Mouse (Mus musculus): ENCODE data around the gene 4933424G06Rik. TPM values are rescaled to one million over a fixed set of nuclear protein-coding genes. Genes with fewer than 3 reads are reported as not detected.

Gene 4933424G06Rik
- polyA plus RNA-seq, 1 experiment, result not detected

GRCm38 (mm10) chr1:36737300-36737699 lies 27.4 kb downstream of the 4933424G06Rik start:
- 12% methylated on average over 4 of the region's 4 CpGs for WGBS
- no peak overlapping the region for H3K27ac ChIP-seq (ENCODE audit: insufficient read depth, low read depth, low read length)
- no peaks in the 10 kb centered on the region for H3K4me1 ChIP-seq (ENCODE audit: control insufficient read depth, insufficient read depth, low read length)
- H3K4me3 ChIP-seq (ENCODE audit: insufficient read depth, low read depth, low read length), result no peak overlapping the region
- TF ChIP-seq CTCF (IDR thresholded peaks at IDR 0.05; ENCODE audit: insufficient read depth, low read depth, low read length), result no peak
- no peak for TF ChIP-seq POLR2A (IDR thresholded peaks at IDR 0.05; ENCODE audit: insufficient read depth, low read depth, low read length)

GRCm38 (mm10) chr1:36739231-36739630 lies 29.3 kb downstream of the 4933424G06Rik start:
- Histone ChIP-seq H3K4me1 (ENCODE audit: control insufficient read depth, insufficient read depth, low read length) (peaks cover 4% of the 10 kb centered on the region), H3K4me3 (ENCODE audit: insufficient read depth, low read depth, low read length) (no peak overlapping the region), H3K27ac (ENCODE audit: insufficient read depth, low read depth, low read length) (no peak overlapping the region)
- WGBS, result 60% methylated on average over 5 of the region's 5 CpGs
- TF ChIP-seq CTCF (IDR thresholded peaks at IDR 0.05; ENCODE audit: insufficient read depth, low read depth, low read length), result no peak
- TF ChIP-seq POLR2A (IDR thresholded peaks at IDR 0.05; ENCODE audit: insufficient read depth, low read depth, low read length), result no peak

GRCm38 (mm10) chr1:36743046-36743445 lies 33.1 kb downstream of the 4933424G06Rik start:
- WGBS, result 86% methylated on average over 9 of the region's 9 CpGs
- Histone ChIP-seq H3K27ac (ENCODE audit: insufficient read depth, low read depth, low read length) (no peak overlapping the region), H3K4me3 (ENCODE audit: insufficient read depth, low read depth, low read length) (no peak overlapping the region), H3K4me1 (ENCODE audit: control insufficient read depth, insufficient read depth, low read length) (peaks cover 7% of the 10 kb centered on the region)
- TF ChIP-seq POLR2A (IDR thresholded peaks at IDR 0.05; ENCODE audit: insufficient read depth, low read depth, low read length) (no peak), CTCF (IDR thresholded peaks at IDR 0.05; ENCODE audit: insufficient read depth, low read depth, low read length) (no peak)

DNA sequence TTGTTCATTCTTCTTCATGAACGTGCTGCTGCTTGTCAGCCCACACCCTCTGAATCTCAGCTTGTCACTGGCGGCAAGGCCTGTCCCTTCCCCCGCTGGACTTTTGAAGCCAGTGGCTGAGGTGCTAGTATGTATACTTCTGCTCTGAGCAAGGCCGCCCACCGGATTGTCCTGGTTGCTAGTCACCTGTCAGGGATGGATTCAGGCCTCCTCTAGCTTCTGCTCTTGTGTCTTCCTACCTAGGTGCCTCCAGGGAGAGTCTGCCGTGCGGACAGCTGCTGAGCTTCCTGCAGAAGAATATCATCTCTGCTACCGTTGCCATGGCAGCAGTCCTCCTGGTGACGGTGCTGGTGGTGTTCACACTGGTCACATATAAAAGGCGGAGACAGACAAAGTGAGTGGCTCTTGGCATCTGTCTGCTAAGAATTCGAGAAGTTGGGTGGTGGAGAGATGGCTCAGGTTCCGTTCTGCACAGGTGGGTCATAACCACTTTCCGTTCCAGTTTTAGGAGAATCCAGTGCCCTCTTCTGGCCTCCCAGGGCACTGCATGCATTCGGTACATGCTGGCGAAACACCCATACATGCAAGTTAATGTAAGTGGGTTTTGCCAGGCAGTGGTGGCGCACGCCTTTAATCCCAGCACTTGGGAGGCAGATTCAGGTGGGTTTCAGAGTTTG lies 34.5 kb downstream of the 4933424G06Rik start:
- peaks cover 7% of the 10 kb centered on the region for H3K4me1 ChIP-seq (ENCODE audit: control insufficient read depth, insufficient read depth, low read length)
- TF ChIP-seq POLR2A (IDR thresholded peaks at IDR 0.05; ENCODE audit: insufficient read depth, low read depth, low read length) (no peak), CTCF (IDR thresholded peaks at IDR 0.05; ENCODE audit: insufficient read depth, low read depth, low read length) (peak; percentile 78)
- 19% methylated on average over 17 of the region's 17 CpGs for WGBS
- no peak overlapping the region for H3K27ac ChIP-seq (ENCODE audit: insufficient read depth, low read depth, low read length)
- H3K4me3 ChIP-seq (ENCODE audit: insufficient read depth, low read depth, low read length), result peak overlapping the region; percentile 34

GRCm38 (mm10) chr1:36745661-36746060 lies 35.7 kb downstream of the 4933424G06Rik start:
- Histone ChIP-seq H3K4me3 (ENCODE audit: insufficient read depth, low read depth, low read length) (no peak overlapping the region), H3K27ac (ENCODE audit: insufficient read depth, low read depth, low read length) (no peak overlapping the region), H3K4me1 (ENCODE audit: control insufficient read depth, insufficient read depth, low read length) (peaks cover 7% of the 10 kb centered on the region)
- 64% methylated on average over 4 of the region's 4 CpGs for WGBS
- no peak for TF ChIP-seq CTCF (IDR thresholded peaks at IDR 0.05; ENCODE audit: insufficient read depth, low read depth, low read length)
- no peak for TF ChIP-seq POLR2A (IDR thresholded peaks at IDR 0.05; ENCODE audit: insufficient read depth, low read depth, low read length)

GRCm38 (mm10) chr1:36746452-36746851 lies 36.5 kb downstream of the 4933424G06Rik start:
- Histone ChIP-seq H3K4me1 (ENCODE audit: control insufficient read depth, insufficient read depth, low read length) (peaks cover 7% of the 10 kb centered on the region), H3K4me3 (ENCODE audit: insufficient read depth, low read depth, low read length) (no peak overlapping the region), H3K27ac (ENCODE audit: insufficient read depth, low read depth, low read length) (no peak overlapping the region)
- 42% methylated on average over 15 of the region's 15 CpGs for WGBS
- peak; percentile 19; the same call in 1 of the 2 replicates for TF ChIP-seq CTCF (IDR thresholded peaks at IDR 0.05; ENCODE audit: insufficient read depth, low read depth, low read length)
- TF ChIP-seq POLR2A (IDR thresholded peaks at IDR 0.05; ENCODE audit: insufficient read depth, low read depth, low read length), result no peak

DNA sequence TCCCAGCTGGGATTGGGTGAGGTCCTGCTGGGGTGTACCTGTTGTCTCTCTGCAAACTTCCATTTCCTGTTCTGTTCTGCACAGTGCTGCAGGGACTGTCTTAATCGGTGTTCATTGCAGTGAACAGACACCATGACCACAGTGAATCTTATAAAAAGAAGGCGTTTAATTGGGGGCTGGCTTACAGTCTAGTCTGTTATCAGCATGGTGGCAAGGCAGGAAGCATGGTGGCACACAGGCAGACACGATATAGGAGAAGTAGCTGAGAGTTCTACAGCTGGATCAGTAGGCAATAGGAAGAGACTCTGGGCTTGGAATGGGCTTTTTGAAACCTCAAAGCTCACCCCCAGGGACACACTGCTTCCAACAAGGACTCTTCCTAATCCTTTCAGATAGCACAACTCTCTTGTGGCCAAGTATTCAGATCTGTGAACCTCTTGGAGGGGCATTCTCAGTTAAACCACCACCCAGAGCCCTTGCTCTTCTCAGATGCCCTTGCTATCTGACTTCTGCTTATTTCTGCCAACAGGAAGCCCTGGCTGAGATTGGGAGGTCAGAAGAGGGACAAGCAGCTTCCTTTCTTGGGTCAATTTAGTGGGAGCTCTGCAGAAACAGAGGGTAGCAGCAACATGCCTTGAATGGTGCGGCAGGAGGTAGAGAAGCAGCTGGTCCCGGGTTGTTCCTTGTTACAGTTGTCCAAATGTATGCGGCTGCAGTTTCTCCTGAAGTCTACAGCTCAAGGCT lies 44.2 kb downstream of the 4933424G06Rik start:
- 69% methylated on average over 6 of the region's 6 CpGs for WGBS
- Histone ChIP-seq H3K27ac (ENCODE audit: insufficient read depth, low read depth, low read length) (no peak overlapping the region), H3K4me1 (ENCODE audit: control insufficient read depth, insufficient read depth, low read length) (no peaks in the 10 kb centered on the region), H3K4me3 (ENCODE audit: insufficient read depth, low read depth, low read length) (no peak overlapping the region)
- TF ChIP-seq POLR2A (IDR thresholded peaks at IDR 0.05; ENCODE audit: insufficient read depth, low read depth, low read length) (no peak), CTCF (IDR thresholded peaks at IDR 0.05; ENCODE audit: insufficient read depth, low read depth, low read length) (no peak)

- Histone ChIP-seq H3K27ac (ENCODE audit: insufficient read depth, low read depth, low read length) (no peak overlapping the region), H3K4me1 (ENCODE audit: control insufficient read depth, insufficient read depth, low read length) (no peaks in the 10 kb centered on the region), H3K4me3 (ENCODE audit: insufficient read depth, low read depth, low read length) (no peak overlapping the region)
- 90% methylated on average over 9 of the region's 9 CpGs for WGBS
- TF ChIP-seq POLR2A (IDR thresholded peaks at IDR 0.05; ENCODE audit: insufficient read depth, low read depth, low read length) (no peak), CTCF (IDR thresholded peaks at IDR 0.05; ENCODE audit: insufficient read depth, low read depth, low read length) (no peak)
These were observed 48.6 kb downstream of the 4933424G06Rik start for GRCm38 (mm10) chr1:36758553-36758952.

GRCm38 (mm10) chr1:36759076-36759475 lies 49.1 kb downstream of the 4933424G06Rik start:
- TF ChIP-seq CTCF (IDR thresholded peaks at IDR 0.05; ENCODE audit: insufficient read depth, low read depth, low read length) (no peak), POLR2A (IDR thresholded peaks at IDR 0.05; ENCODE audit: insufficient read depth, low read depth, low read length) (no peak)
- H3K4me3 ChIP-seq (ENCODE audit: insufficient read depth, low read depth, low read length), result no peak overlapping the region
- no peak overlapping the region for H3K27ac ChIP-seq (ENCODE audit: insufficient read depth, low read depth, low read length)
- H3K4me1 ChIP-seq (ENCODE audit: control insufficient read depth, insufficient read depth, low read length), result no peaks in the 10 kb centered on the region
- 89% methylated on average over 18 of the region's 18 CpGs for whole genome bisulfite sequencing

Measured in olfactory bulb, adult 2 months (tissue).